Mouse (Mus musculus) neural tube, embryonic 13.5 days (tissue): ENCODE data around the gene Scel. TPM values are rescaled to one million over a fixed set of nuclear protein-coding genes. Genes with fewer than 3 reads are reported as not detected.
A peak's percentile ranks its signal among the peaks of the same experiment; 100 is the strongest.

Source experiments
- ATAC-seq: fragments of 200-750 bp; cut with Nextera tagmentation; 2 replicates; pipeline ENCODE4 v1.8.0; 2017; ENCODE audit warnings: low read depth, mild to moderate bottlenecking, moderate TSS enrichment, moderate library complexity
- H3K27ac ChIP-seq: fragments of 300-500 bp; sonication (generic); replicated peaks from 2 replicates; pipeline ENCODE4 v1.5.1; 2015; ENCODE audit warnings: moderate library complexity, mild to moderate bottlenecking, inconsistent platforms
- H3K27me3 ChIP-seq: fragments of 300-500 bp; sonication (generic); 2 replicates; pipeline ENCODE4 v1.6.1; 2015; ENCODE audit warnings: mild to moderate bottlenecking, inconsistent platforms
- H3K36me3 ChIP-seq: fragments of 300-500 bp; sonication (generic); 2 replicates; pipeline ENCODE4 v1.6.1; 2015; ENCODE audit warnings: mild to moderate bottlenecking, inconsistent platforms
- H3K4me1 ChIP-seq: fragments of 300-500 bp; sonication (generic); replicated peaks from 2 replicates; pipeline ENCODE4 v1.6.1; 2015; ENCODE audit warnings: inconsistent platforms
- H3K4me2 ChIP-seq: fragments of 300-500 bp; sonication (generic); 2 replicates; pipeline ENCODE4 v1.6.1; 2015; ENCODE audit warnings: inconsistent platforms, mild to moderate bottlenecking, moderate library complexity
- H3K4me3 ChIP-seq: fragments of 300-500 bp; sonication (generic); 2 replicates; pipeline ENCODE4 v1.5.1; 2015; ENCODE audit warnings: mild to moderate bottlenecking, inconsistent platforms
- H3K9ac ChIP-seq: fragments of 300-500 bp; sonication (generic); 2 replicates; pipeline ENCODE4 v1.6.1; 2015; ENCODE audit warnings: moderate library complexity, mild to moderate bottlenecking, inconsistent platforms
- H3K9me3 ChIP-seq: fragments of 300-500 bp; sonication (generic); 2 replicates; pipeline ENCODE4 v1.6.1; 2016; ENCODE audit warnings: inconsistent platforms
- WGBS: fragments of 180-500 bp; shearing (Covaris S2); methylation state at CpG from one replicate; pipeline ENCODE4 v1.1.7; 2015; 5-methylcytosine and 5-hydroxymethylcytosine counted together
- polyA plus RNA-seq: library from polyadenylated mRNA; unstranded; fragments of >200 nt; fragmentation: Nextera tagmentation; extraction: Ambion mirVana; gene quantifications from 2 replicates; pipeline ENCODE4 v1.2.1, GENCODE M21; 2015

The Scel gene
- polyA plus RNA-seq, 1 experiment from 2014 or later, result 0.07 TPM

GRCm38 (mm10) chr14:103586662-103587061 lies 73.5 kb downstream of the Scel start:
- H3K27ac ChIP-seq, result no peak overlapping the region
- WGBS, result 14% methylated on average over 4 of the region's 4 CpGs
- peak; percentile 89 for ATAC-seq

GRCm38 (mm10) chr14:103587208-103587900 lies 74.2 kb downstream of the Scel start:
- H3K9ac ChIP-seq, result no peak overlapping the region
- H3K4me1 ChIP-seq, result peaks cover 16% of the 10 kb centered on the region
- H3K9me3 ChIP-seq, result no peaks in the 10 kb centered on the region
- peak; percentile 12; the same call in 1 of the 2 replicates for ATAC-seq
- H3K27ac ChIP-seq, result no peak overlapping the region
- H3K36me3 ChIP-seq, result no peaks in the 10 kb centered on the region
- H3K4me3 ChIP-seq, result no peak overlapping the region
- no peaks in the 10 kb centered on the region for H3K27me3 ChIP-seq
- no peak overlapping the region for H3K4me2 ChIP-seq
- WGBS, result 37% methylated on average over 10 of the region's 10 CpGs

More at GRCm38 (mm10) chr14:103586662-103587061, 73.5 kb downstream of the Scel start:
- Histone ChIP-seq H3K9me3 (no peaks in the 10 kb centered on the region), H3K27me3 (no peaks in the 10 kb centered on the region), H3K4me2 (no peak overlapping the region), H3K36me3 (no peaks in the 10 kb centered on the region), H3K9ac (no peak overlapping the region), H3K4me1 (peaks cover 16% of the 10 kb centered on the region), H3K4me3 (no peak overlapping the region)

GRCm38 (mm10) chr14:103589819-103590218 lies 76.7 kb downstream of the Scel start:
- no peak for ATAC-seq
- no peaks in the 10 kb centered on the region for H3K9me3 ChIP-seq
- no peak overlapping the region for H3K4me3 ChIP-seq
- H3K27ac ChIP-seq, result no peak overlapping the region
- H3K4me2 ChIP-seq, result no peak overlapping the region
- 64% methylated on average over 7 of the region's 7 CpGs for WGBS
- H3K9ac ChIP-seq, result no peak overlapping the region
- H3K27me3 ChIP-seq, result no peaks in the 10 kb centered on the region
- peaks cover 16% of the 10 kb centered on the region for H3K4me1 ChIP-seq
- H3K36me3 ChIP-seq, result no peaks in the 10 kb centered on the region

- H3K4me2 ChIP-seq, result no peak overlapping the region
- no peak overlapping the region for H3K27ac ChIP-seq
- no peak for ATAC-seq
- H3K9me3 ChIP-seq, result no peaks in the 10 kb centered on the region
- no peak overlapping the region for H3K9ac ChIP-seq
- no peaks in the 10 kb centered on the region for H3K27me3 ChIP-seq
- WGBS, result 64% methylated on average over 5 of the region's 5 CpGs
- no peak overlapping the region for H3K4me3 ChIP-seq
- H3K4me1 ChIP-seq, result no peaks in the 10 kb centered on the region
- no peaks in the 10 kb centered on the region for H3K36me3 ChIP-seq
These were observed 82.7 kb downstream of the Scel start for GRCm38 (mm10) chr14:103595870-103596269.

GRCm38 (mm10) chr14:103608063-103608462 lies 94.9 kb downstream of the Scel start:
- Histone ChIP-seq H3K4me2 (no peak overlapping the region), H3K27me3 (no peaks in the 10 kb centered on the region), H3K4me3 (no peak overlapping the region), H3K4me1 (no peaks in the 10 kb centered on the region), H3K9ac (no peak overlapping the region), H3K36me3 (no peaks in the 10 kb centered on the region), H3K27ac (no peak overlapping the region), H3K9me3 (no peaks in the 10 kb centered on the region)
- WGBS, result 90% methylated on average over 8 of the region's 8 CpGs
- ATAC-seq, result no peak

GRCm38 (mm10) chr14:103613573-103614271 lies 100.6 kb downstream of the Scel start:
- Histone ChIP-seq H3K27me3 (no peaks in the 10 kb centered on the region), H3K4me1 (no peaks in the 10 kb centered on the region), H3K27ac (no peak overlapping the region), H3K9me3 (no peaks in the 10 kb centered on the region), H3K9ac (no peak overlapping the region), H3K4me2 (no peak overlapping the region), H3K36me3 (no peaks in the 10 kb centered on the region), H3K4me3 (no peak overlapping the region)
- peak; percentile 43; the same call in 1 of the 2 replicates for ATAC-seq
- WGBS, result 53% methylated on average over 6 of the region's 6 CpGs

GRCm38 (mm10) chr14:103614272-103614587 lies 101.1 kb downstream of the Scel start:
- 87% methylated on average over 4 of the region's 4 CpGs for WGBS
- H3K9me3 ChIP-seq, result no peaks in the 10 kb centered on the region
- H3K9ac ChIP-seq, result no peak overlapping the region
- H3K4me3 ChIP-seq, result no peak overlapping the region
- H3K4me1 ChIP-seq, result no peaks in the 10 kb centered on the region
- H3K27me3 ChIP-seq, result no peaks in the 10 kb centered on the region
- H3K36me3 ChIP-seq, result no peaks in the 10 kb centered on the region
- no peak; the same call in 1 of the 2 replicates for ATAC-seq
- H3K27ac ChIP-seq, result no peak overlapping the region
- H3K4me2 ChIP-seq, result no peak overlapping the region

- H3K27me3 ChIP-seq, result no peaks in the 10 kb centered on the region
- H3K27ac ChIP-seq, result no peak overlapping the region
- H3K4me2 ChIP-seq, result no peak overlapping the region
- H3K36me3 ChIP-seq, result no peaks in the 10 kb centered on the region
- 94% methylated on average over 4 of the region's 4 CpGs for WGBS
- no peak overlapping the region for H3K9ac ChIP-seq
- H3K4me1 ChIP-seq, result no peaks in the 10 kb centered on the region
- no peaks in the 10 kb centered on the region for H3K9me3 ChIP-seq
- no peak for ATAC-seq
- H3K4me3 ChIP-seq, result no peak overlapping the region
These were observed 106.6 kb downstream of the Scel start for GRCm38 (mm10) chr14:103619756-103620155.

GRCm38 (mm10) chr14:103621207-103621606 lies 108.1 kb downstream of the Scel start:
- Histone ChIP-seq H3K36me3 (no peaks in the 10 kb centered on the region), H3K4me3 (no peak overlapping the region), H3K27ac (no peak overlapping the region), H3K9ac (no peak overlapping the region), H3K4me1 (no peaks in the 10 kb centered on the region), H3K9me3 (no peaks in the 10 kb centered on the region), H3K4me2 (no peak overlapping the region), H3K27me3 (no peaks in the 10 kb centered on the region)
- no peak for ATAC-seq
- 89% methylated on average over 2 of the region's 2 CpGs for WGBS

GRCm38 (mm10) chr14:103626100-103626499 lies 113.0 kb downstream of the Scel start:
- Histone ChIP-seq H3K4me1 (no peaks in the 10 kb centered on the region), H3K9ac (no peak overlapping the region), H3K36me3 (no peaks in the 10 kb centered on the region), H3K27ac (no peak overlapping the region), H3K27me3 (no peaks in the 10 kb centered on the region), H3K4me2 (no peak overlapping the region), H3K9me3 (no peaks in the 10 kb centered on the region), H3K4me3 (no peak overlapping the region)
- no peak for ATAC-seq
- 95% methylated on average over 6 of the region's 6 CpGs for WGBS

- Histone ChIP-seq H3K36me3 (no peaks in the 10 kb centered on the region), H3K9me3 (no peaks in the 10 kb centered on the region), H3K4me2 (no peak overlapping the region), H3K9ac (no peak overlapping the region), H3K4me3 (no peak overlapping the region), H3K27ac (no peak overlapping the region), H3K4me1 (no peaks in the 10 kb centered on the region), H3K27me3 (no peaks in the 10 kb centered on the region)
- WGBS, result 89% methylated on average over 7 of the region's 7 CpGs
- no peak for ATAC-seq
These were observed 116.7 kb downstream of the Scel start for GRCm38 (mm10) chr14:103629639-103630364.

- Histone ChIP-seq H3K36me3 (no peaks in the 10 kb centered on the region), H3K27ac (no peak overlapping the region), H3K4me3 (no peak overlapping the region), H3K4me2 (no peak overlapping the region), H3K4me1 (no peaks in the 10 kb centered on the region), H3K9me3 (no peaks in the 10 kb centered on the region), H3K9ac (no peak overlapping the region), H3K27me3 (no peaks in the 10 kb centered on the region)
- no peak for ATAC-seq
- 80% methylated on average over 8 of the region's 8 CpGs for WGBS
These were observed 117.4 kb downstream of the Scel start for GRCm38 (mm10) chr14:103630545-103630944.
